Mouse (Mus musculus): ENCODE data around the gene Cxcr2.

- TF ChIP-seq CTCF (IDR thresholded peaks at IDR 0.05; ENCODE audit: borderline replicate concordance, control insufficient read depth, extremely low read depth, insufficient read depth, low read length, poor library complexity) (no peak), POLR2A (IDR thresholded peaks at IDR 0.05; ENCODE audit: control insufficient read depth, extremely low read depth, insufficient read depth, low read length, poor library complexity) (no peak)
Observed at GRCm38 (mm10) chr1:74203457-74203856, 49.7 kb downstream of the Cxcr2 start.
